ENCODE assay signal across 8 mouse cellular contexts in the genomic region with DNA sequence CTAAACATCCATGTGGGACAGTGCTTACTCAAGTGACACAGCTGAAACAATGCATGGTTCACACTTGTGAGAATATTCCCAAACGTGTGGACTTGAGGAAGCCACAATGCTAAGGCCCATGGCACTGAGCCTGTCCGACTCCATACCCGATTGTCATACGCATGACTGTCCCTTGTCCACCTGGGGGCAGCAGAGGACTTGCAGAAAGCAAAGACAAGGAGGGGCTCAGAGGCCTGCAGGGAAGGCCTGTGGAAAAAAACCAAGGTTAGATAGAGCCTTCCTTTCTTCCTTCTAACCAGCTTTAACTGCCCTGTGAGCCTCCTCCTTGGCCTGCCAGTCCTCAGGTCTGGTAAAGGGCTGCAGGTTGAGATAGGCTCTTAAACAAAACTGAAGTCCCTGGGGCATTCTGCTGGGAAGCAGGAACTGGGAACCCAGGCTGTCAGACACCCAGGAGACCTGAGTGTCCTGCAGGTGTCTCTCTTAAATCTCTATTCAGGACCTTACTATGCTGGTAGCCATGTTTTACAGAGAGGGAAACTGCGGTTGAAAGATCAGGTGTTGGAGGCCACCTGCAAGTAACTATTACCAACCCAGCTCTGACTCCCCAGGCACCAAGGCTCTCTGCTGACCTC. TPM values are rescaled to one million over a fixed set of nuclear protein-coding genes. Genes with fewer than 3 reads are reported as not detected.
DNase-seq lines count a peak whose midpoint lies in the region; ATAC-seq and TF ChIP-seq lines count a peak whose summit lies in the region.

No protein-coding gene starts in this region.

- TF ChIP-seq POLR2A in olfactory bulb, adult 2 months (IDR thresholded peaks at IDR 0.05; ENCODE audit: insufficient read depth, low read depth, low read length) = no peak

- WGBS in forebrain, embryonic 13.5 days = 17% methylated on average over 5 of the region's 5 CpGs
- WGBS in heart, postnatal 0 days = 13% methylated on average over 5 of the region's 5 CpGs
- WGBS in liver, embryonic 13.5 days (ENCODE audit: insufficient replicate concordance) = 24% methylated on average over 5 of the region's 5 CpGs
- WGBS in olfactory bulb, adult 2 months = 20% methylated on average over 5 of the region's 5 CpGs

- no peak for TF ChIP-seq EP300 in heart, postnatal 0 days (IDR thresholded peaks at IDR 0.05; ENCODE audit: low read depth)

- no peak overlapping the region for H3K4me2 ChIP-seq in forebrain, embryonic 13.5 days
- H3K4me2 ChIP-seq in heart, postnatal 0 days (ENCODE audit: low read depth, low read length) = no peak overlapping the region
- H3K4me2 ChIP-seq in liver, embryonic 13.5 days = no peak overlapping the region

- peaks cover 13% of the 10 kb centered on the region for H3K27me3 ChIP-seq in C2C12 (ENCODE audit: control insufficient read depth, insufficient read depth, insufficient read length)
- H3K27me3 ChIP-seq in forebrain, embryonic 13.5 days = no peaks in the 10 kb centered on the region
- no peaks in the 10 kb centered on the region for H3K27me3 ChIP-seq in heart, postnatal 0 days (ENCODE audit: control insufficient read depth, insufficient read depth, low read length)
- no peaks in the 10 kb centered on the region for H3K27me3 ChIP-seq in liver, embryonic 13.5 days

- peak; percentile 19 for DNase-seq in c-Kit-positive CD71-positive TER-119-negative erythroid progenitor cells, embryonic 14.5 days (ENCODE audit: low read depth)
- DNase-seq in heart, postnatal 0 days (ENCODE audit: low spot score) = peak; percentile 84
- DNase-seq in kidney, postnatal 36 days = peak; percentile 92 to 96
- DNase-seq in liver, embryonic 13.5 days = peak; percentile 23
- peak; percentile 74 for DNase-seq in testis, postnatal 14 days (ENCODE audit: low spot score)

- H3ac ChIP-seq in C2C12 (ENCODE audit: control insufficient read depth, insufficient read length, low read depth) = no peak overlapping the region

- no peaks in the 10 kb centered on the region for H3K36me3 ChIP-seq in C2C12 (ENCODE audit: control insufficient read depth, insufficient read depth)
- no peaks in the 10 kb centered on the region for H3K36me3 ChIP-seq in forebrain, embryonic 13.5 days (ENCODE audit: poor library complexity, severe bottlenecking)
- no peaks in the 10 kb centered on the region for H3K36me3 ChIP-seq in heart, postnatal 0 days (replicated peaks; ENCODE audit: control insufficient read depth, insufficient read depth, low read length)
- H3K36me3 ChIP-seq in liver, embryonic 13.5 days = no peaks in the 10 kb centered on the region

- H3K27ac ChIP-seq in forebrain, embryonic 13.5 days = no peak overlapping the region
- no peak overlapping the region for H3K27ac ChIP-seq in heart, postnatal 0 days (ENCODE audit: low read depth)
- 0 out of 2 replicates have a peak overlapping the region, but pooled peaks have one; percentile 23 for H3K27ac ChIP-seq in liver, embryonic 13.5 days
- no peak overlapping the region for H3K27ac ChIP-seq in olfactory bulb, adult 2 months (ENCODE audit: insufficient read depth, low read depth, low read length)

- H3K79me3 ChIP-seq in C2C12 (ENCODE audit: low read depth) = no peaks in the 10 kb centered on the region

- H3K4me1 ChIP-seq in forebrain, embryonic 13.5 days = no peaks in the 10 kb centered on the region
- H3K4me1 ChIP-seq in heart, postnatal 0 days (ENCODE audit: control insufficient read depth, insufficient read depth) = no peaks in the 10 kb centered on the region
- peaks cover 11% of the 10 kb centered on the region for H3K4me1 ChIP-seq in liver, embryonic 13.5 days (replicated peaks)
- H3K4me1 ChIP-seq in olfactory bulb, adult 2 months (ENCODE audit: control insufficient read depth, insufficient read depth, low read length) = no peaks in the 10 kb centered on the region

- peak; percentile 46 for TF ChIP-seq CTCF in C2C12 (IDR thresholded peaks at IDR 0.05; ENCODE audit: control insufficient read depth, insufficient read depth, insufficient read length)
- peak; percentile 97 for TF ChIP-seq CTCF in heart, postnatal 0 days (IDR thresholded peaks at IDR 0.05; ENCODE audit: low read depth)
- TF ChIP-seq CTCF in olfactory bulb, adult 2 months (IDR thresholded peaks at IDR 0.05; ENCODE audit: insufficient read depth, low read depth, low read length) = peak; percentile 54

- no peak overlapping the region for H3K9ac ChIP-seq in forebrain, embryonic 13.5 days
- no peak overlapping the region for H3K9ac ChIP-seq in heart, postnatal 0 days (replicated peaks; ENCODE audit: low read depth, low read length)
- H3K9ac ChIP-seq in liver, embryonic 13.5 days = no peak overlapping the region

- no peaks in the 10 kb centered on the region for H3K79me2 ChIP-seq in C2C12 (ENCODE audit: control insufficient read depth, insufficient read depth)

- H3K4me3 ChIP-seq in C2C12 (ENCODE audit: insufficient read depth, poor library complexity, severe bottlenecking) = no peak overlapping the region
- H3K4me3 ChIP-seq in forebrain, embryonic 13.5 days = no peak overlapping the region
- no peak overlapping the region for H3K4me3 ChIP-seq in heart, postnatal 0 days (ENCODE audit: low read depth, low read length)
- H3K4me3 ChIP-seq in liver, embryonic 13.5 days (replicated peaks) = no peak overlapping the region
- no peak overlapping the region for H3K4me3 ChIP-seq in olfactory bulb, adult 2 months (ENCODE audit: insufficient read depth, low read depth, low read length)

- ATAC-seq in forebrain, embryonic 13.5 days = peak; percentile 90
- ATAC-seq in heart, postnatal 0 days (ENCODE audit: insufficient read depth, low read depth) = peak; percentile 82
- ATAC-seq in liver, embryonic 13.5 days (ENCODE audit: low read depth) = no peak

- no peaks in the 10 kb centered on the region for H3K9me3 ChIP-seq in forebrain, embryonic 13.5 days (replicated peaks)
- H3K9me3 ChIP-seq in heart, postnatal 0 days (replicated peaks; ENCODE audit: control insufficient read depth, low read length) = no peaks in the 10 kb centered on the region
- no peaks in the 10 kb centered on the region for H3K9me3 ChIP-seq in liver, embryonic 13.5 days (replicated peaks)

TF ChIP-seq in C2C12, 6 proteins besides CTCF, POLR2A, EP300 and RAD21:
- TF ChIP-seq USF1 (IDR thresholded peaks at IDR 0.05; ENCODE audit: low read depth) (no peak), MYOD1 (IDR thresholded peaks at IDR 0.05; ENCODE audit: control insufficient read depth, insufficient read length, low read depth) (no peak), CEBPB (IDR thresholded peaks at IDR 0.05; ENCODE audit: low read depth) (no peak), FOSL1 (IDR thresholded peaks at IDR 0.05; ENCODE audit: insufficient read depth, low read length, poor library complexity, severe bottlenecking) (no peak), MYOG (IDR thresholded peaks at IDR 0.05; ENCODE audit: control insufficient read depth, extremely low read depth, insufficient read length) (no peak), MAX (IDR thresholded peaks at IDR 0.05) (no peak)
TF ChIP-seq in C2C12: peak in this region for 0.

RNA-seq across cellular contexts. Expression of gene Ambp, which starts 4.5 kb away (rescaled TPM):
- polyA plus RNA-seq in C2C12 (2012; fragmentation: generic; extraction: Trizol) = not detected
- polyA plus RNA-seq in forebrain, embryonic 13.5 days (2015; fragmentation: Nextera tagmentation; extraction: Ambion mirVana) = 0.22 and 2.2 TPM in 2 replicates
- not detected in 2 replicates for total RNA-seq in heart, postnatal 0 days (2014; rRNA removed; ENCODE audit: low replicate concordance)
- polyA plus RNA-seq in heart, postnatal 0 days (2015; fragmentation: Nextera tagmentation; extraction: Ambion mirVana) = 0.12 TPM in 1 of 2 replicates, not detected in the other
- polyA plus RNA-seq in liver, embryonic 13.5 days (2015; fragmentation: Nextera tagmentation; extraction: Ambion mirVana) = 683 and 777 TPM in 2 replicates
- not detected in 2 replicates for polyA plus RNA-seq in olfactory bulb, adult 2 months (2012; ENCODE audit: insufficient read depth, insufficient read length, low replicate concordance, missing spikeins)

RNA-seq across cellular contexts. Expression of gene Kif12, which starts 12.9 kb away (rescaled TPM):
- not detected for polyA plus RNA-seq in C2C12 (2012; fragmentation: generic; extraction: Trizol)
- not detected in 2 replicates for polyA plus RNA-seq in forebrain, embryonic 13.5 days (2015; fragmentation: Nextera tagmentation; extraction: Ambion mirVana)
- not detected in 2 replicates for total RNA-seq in heart, postnatal 0 days (2014; rRNA removed; ENCODE audit: low replicate concordance)
- polyA plus RNA-seq in heart, postnatal 0 days (2015; fragmentation: Nextera tagmentation; extraction: Ambion mirVana) = not detected in 2 replicates
- polyA plus RNA-seq in liver, embryonic 13.5 days (2015; fragmentation: Nextera tagmentation; extraction: Ambion mirVana) = 5.1 TPM in 2 replicates
- polyA plus RNA-seq in olfactory bulb, adult 2 months (2012; ENCODE audit: insufficient read depth, insufficient read length, low replicate concordance, missing spikeins) = not detected in 2 replicates

RNA-seq across cellular contexts. Expression of gene Col27a1, which starts 54.7 kb away (rescaled TPM):
- polyA plus RNA-seq in C2C12 (2012; fragmentation: generic; extraction: Trizol) = 0.08 TPM
- polyA plus RNA-seq in forebrain, embryonic 13.5 days (2015; fragmentation: Nextera tagmentation; extraction: Ambion mirVana) = 0.85 and 1.6 TPM in 2 replicates
- 5.9 and 8.2 TPM in 2 replicates for total RNA-seq in heart, postnatal 0 days (2014; rRNA removed; ENCODE audit: low replicate concordance)
- polyA plus RNA-seq in heart, postnatal 0 days (2015; fragmentation: Nextera tagmentation; extraction: Ambion mirVana) = 0.92 and 1.2 TPM in 2 replicates
- polyA plus RNA-seq in liver, embryonic 13.5 days (2015; fragmentation: Nextera tagmentation; extraction: Ambion mirVana) = 1.5 TPM in 2 replicates
- polyA plus RNA-seq in olfactory bulb, adult 2 months (2012; ENCODE audit: insufficient read depth, insufficient read length, low replicate concordance, missing spikeins) = not detected in 2 replicates

Comparison
In these comparisons a context has a peak if more than half of its experiments do, and no peak if none do; other contexts are left out.
1. CTCF ChIP-seq: peak in every context shown above with its lines; median percentile 97 in heart, postnatal 0 days; 54 in olfactory bulb, adult 2 months; 46 in C2C12.
2. DNase-seq: peak in every context shown above with its lines; median percentile 94 in kidney, postnatal 36 days; 84 in heart, postnatal 0 days; 74 in testis, postnatal 14 days; 23 in liver, embryonic 13.5 days; 19 in c-Kit-positive CD71-positive TER-119-negative erythroid progenitor cells, embryonic 14.5 days.
3. RNA of gene Ambp, which starts 4.5 kb away (polyA plus RNA-seq): 683 to 777 TPM in liver, embryonic 13.5 days; 0.22 to 2.2 TPM in forebrain, embryonic 13.5 days, 0.12 TPM in heart, postnatal 0 days, not detected in C2C12 (single experiment) and not detected in olfactory bulb, adult 2 months; every median in the first group is over 100 times any median in the second.
4. RNA of gene Col27a1, which starts 54.7 kb away (polyA plus RNA-seq): not detected in olfactory bulb, adult 2 months; 1.5 TPM in liver, embryonic 13.5 days, 0.92 to 1.2 TPM in heart, postnatal 0 days, 0.85 to 1.6 TPM in forebrain, embryonic 13.5 days and 0.08 TPM in C2C12 (single experiment); every median in the first group is over 10 times any median in the second.